Mouse (Mus musculus): ENCODE results near the gene Zfp2. TPM values are rescaled to one million over a fixed set of nuclear protein-coding genes. Genes with fewer than 3 reads are reported as not detected.

The Zfp2 gene
- total and polyA plus RNA-seq, 2 experiments from 2014 or later = 27.9 to 33.9 TPM

DNA sequence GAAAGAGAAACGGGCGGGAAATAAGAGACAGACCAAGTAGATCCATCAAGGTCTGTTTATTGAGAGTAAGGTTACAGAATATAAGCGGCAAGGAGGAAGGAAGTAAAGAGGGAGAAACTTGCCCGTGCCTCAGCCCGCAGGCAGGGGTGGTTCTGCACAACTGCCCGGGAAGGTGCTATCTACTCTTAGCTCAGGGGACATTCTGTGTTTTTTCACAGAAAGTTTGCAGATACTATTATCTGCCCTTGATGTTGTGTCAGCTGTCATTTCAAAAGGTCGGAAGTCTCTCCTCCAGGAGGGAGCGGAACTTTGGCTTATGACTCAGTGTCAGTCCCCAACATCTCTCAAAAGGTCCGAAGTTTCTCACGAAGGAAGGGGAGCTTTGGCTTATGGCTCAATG, 66.7 kb downstream of the Zfp2 start:
- Histone ChIP-seq H3K9me3 (ENCODE audit: low read length) (no peaks in the 10 kb centered on the region), H3K4me1 (ENCODE audit: insufficient read depth, low read length) (peaks cover 13% of the 10 kb centered on the region), H3K27me3 (ENCODE audit: insufficient read depth, low read length) (peaks cover 49% of the 10 kb centered on the region), H3K27ac (ENCODE audit: low read depth, low read length) (no peak overlapping the region), H3K36me3 (ENCODE audit: insufficient read depth, low read length) (no peaks in the 10 kb centered on the region), H3K4me2 (ENCODE audit: low read depth, low read length, poor library complexity, severe bottlenecking) (no peak overlapping the region), H3K9ac (replicated peaks; ENCODE audit: low read length, poor library complexity, severe bottlenecking) (no peak overlapping the region), H3K4me3 (ENCODE audit: low read depth, low read length) (no peak overlapping the region)
- ATAC-seq (ENCODE audit: low FRiP score) (no peak), DNase-seq (ENCODE audit: low spot score) (no peak)
- TF ChIP-seq CTCF (IDR thresholded peaks at IDR 0.05) = no peak
- 9% methylated on average over 10 of the region's 10 CpGs for WGBS

Other genes with a start within 250 kb of the Zfp2 start
- 41.9 and 44.6 TPM in 2 replicates for gene Zfp354c, start 88.4 kb downstream of the Zfp2 start, total RNA-seq (2014; rRNA removed)
- gene Zfp354c, start 88.4 kb downstream of the Zfp2 start, polyA plus RNA-seq (2015; fragmentation: Nextera tagmentation; extraction: Ambion mirVana) = 34.1 and 38.3 TPM in 2 replicates
- 2.7 and 4.1 TPM in 2 replicates for gene Zfp879, start 74.6 kb downstream of the Zfp2 start, total RNA-seq (2014; rRNA removed)
- 1.2 and 1.4 TPM in 2 replicates for gene Zfp879, start 74.6 kb downstream of the Zfp2 start, polyA plus RNA-seq (2015; fragmentation: Nextera tagmentation; extraction: Ambion mirVana)
- gene Grm6, start 65.5 kb downstream of the Zfp2 start, total RNA-seq (2014; rRNA removed) = not detected in 2 replicates
- gene Grm6, start 65.5 kb downstream of the Zfp2 start, polyA plus RNA-seq (2015; fragmentation: Nextera tagmentation; extraction: Ambion mirVana) = not detected in 2 replicates
- gene Zfp454, start 28.5 kb downstream of the Zfp2 start, total RNA-seq (2014; rRNA removed) = 7.2 and 8.0 TPM in 2 replicates
- gene Zfp454, start 28.5 kb downstream of the Zfp2 start, polyA plus RNA-seq (2015; fragmentation: Nextera tagmentation; extraction: Ambion mirVana) = 7.5 and 8.0 TPM in 2 replicates
- gene Zfp354b, start 15.5 kb upstream of the Zfp2 start, total RNA-seq (2014; rRNA removed) = 2.0 and 2.8 TPM in 2 replicates
- 2.7 and 3.8 TPM in 2 replicates for gene Zfp354b, start 15.5 kb upstream of the Zfp2 start, polyA plus RNA-seq (2015; fragmentation: Nextera tagmentation; extraction: Ambion mirVana)
- gene 4933414I15Rik, start 27.6 kb upstream of the Zfp2 start, total RNA-seq (2014; rRNA removed) = not detected in 2 replicates
- not detected in 2 replicates for gene 4933414I15Rik, start 27.6 kb upstream of the Zfp2 start, polyA plus RNA-seq (2015; fragmentation: Nextera tagmentation; extraction: Ambion mirVana)
- not detected in 2 replicates for gene Prop1, start 37.6 kb upstream of the Zfp2 start, total RNA-seq (2014; rRNA removed)
- gene Prop1, start 37.6 kb upstream of the Zfp2 start, polyA plus RNA-seq (2015; fragmentation: Nextera tagmentation; extraction: Ambion mirVana) = not detected in 2 replicates
- gene Olfr1378, start 50.4 kb upstream of the Zfp2 start, total RNA-seq (2014; rRNA removed) = not detected in 2 replicates
- gene Olfr1378, start 50.4 kb upstream of the Zfp2 start, polyA plus RNA-seq (2015; fragmentation: Nextera tagmentation; extraction: Ambion mirVana) = 0.16 TPM in 1 of 2 replicates, not detected in the other
- gene Olfr1377, start 65.8 kb upstream of the Zfp2 start, total RNA-seq (2014; rRNA removed) = not detected in 2 replicates
- gene Olfr1377, start 65.8 kb upstream of the Zfp2 start, polyA plus RNA-seq (2015; fragmentation: Nextera tagmentation; extraction: Ambion mirVana) = not detected in 2 replicates
- gene Olfr51, start 87.4 kb upstream of the Zfp2 start, total RNA-seq (2014; rRNA removed) = not detected in 2 replicates
- not detected in 2 replicates for gene Olfr51, start 87.4 kb upstream of the Zfp2 start, polyA plus RNA-seq (2015; fragmentation: Nextera tagmentation; extraction: Ambion mirVana)
- gene Olfr54, start 98.1 kb upstream of the Zfp2 start, total RNA-seq (2014; rRNA removed) = not detected in 2 replicates
- gene Olfr54, start 98.1 kb upstream of the Zfp2 start, polyA plus RNA-seq (2015; fragmentation: Nextera tagmentation; extraction: Ambion mirVana) = not detected in 2 replicates
- not detected in 2 replicates for gene Olfr1375, start 131.9 kb upstream of the Zfp2 start, total RNA-seq (2014; rRNA removed)
- not detected in 2 replicates for gene Olfr1375, start 131.9 kb upstream of the Zfp2 start, polyA plus RNA-seq (2015; fragmentation: Nextera tagmentation; extraction: Ambion mirVana)
- gene Zfp354a, start 143.1 kb upstream of the Zfp2 start, total RNA-seq (2014; rRNA removed) = 8.3 and 9.3 TPM in 2 replicates
- gene Zfp354a, start 143.1 kb upstream of the Zfp2 start, polyA plus RNA-seq (2015; fragmentation: Nextera tagmentation; extraction: Ambion mirVana) = 9.9 and 12.5 TPM in 2 replicates

Data from midbrain, postnatal 0 days (tissue).